Mouse (Mus musculus) induced T-regulatory cell, adult 2 months (primary cell): ENCODE measurements around the gene Polr3a.
A peak's percentile ranks its signal among the peaks of the same experiment; 100 is the strongest.
"Not testable (repeated sequence)": the region's sequence is repeated elsewhere in the genome, so short reads cannot be mapped to it uniquely, and the experiment has no call there.

Source experiments
- DNase-seq: peaks from one replicate; pipeline ENCODE4 v3.0.0-alpha.2; 2012; ENCODE audit warnings: low read depth

The Polr3a gene

DNA sequence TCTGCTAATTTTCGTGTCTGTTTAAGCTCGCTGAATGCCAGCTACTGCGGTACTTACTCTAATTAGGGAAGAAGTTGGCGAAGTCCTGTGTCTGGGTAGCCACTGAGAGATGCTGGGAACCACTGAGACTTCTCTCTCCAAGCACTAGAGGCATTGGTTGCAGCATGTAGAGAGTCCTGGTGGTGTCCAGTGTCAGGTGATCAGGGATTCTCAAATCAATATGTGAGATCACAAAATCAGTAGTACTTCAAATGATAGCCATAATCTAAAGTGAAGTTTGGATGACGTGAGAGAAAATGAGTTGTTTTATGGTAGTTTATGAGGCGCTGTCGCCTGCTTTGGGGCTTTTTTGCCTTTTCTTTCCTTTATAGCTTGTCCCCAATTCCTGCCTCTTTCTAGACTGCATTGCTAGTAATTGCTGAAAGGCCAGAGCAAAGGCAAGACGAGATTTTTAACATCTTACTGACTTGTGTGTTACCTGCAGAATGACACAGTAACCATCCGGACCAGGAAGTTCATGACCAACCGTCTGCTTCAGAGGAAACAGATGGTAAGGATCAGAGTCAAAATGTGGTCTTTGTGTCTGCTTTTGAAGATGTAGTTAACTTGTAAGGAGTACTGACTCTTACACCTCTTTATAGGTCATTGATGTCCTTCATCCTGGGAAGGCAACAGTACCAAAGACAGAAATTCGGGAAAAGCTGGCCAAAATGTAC, 4.6 kb upstream of the Polr3a start:
- peak; percentile 47 for DNase-seq

DNA sequence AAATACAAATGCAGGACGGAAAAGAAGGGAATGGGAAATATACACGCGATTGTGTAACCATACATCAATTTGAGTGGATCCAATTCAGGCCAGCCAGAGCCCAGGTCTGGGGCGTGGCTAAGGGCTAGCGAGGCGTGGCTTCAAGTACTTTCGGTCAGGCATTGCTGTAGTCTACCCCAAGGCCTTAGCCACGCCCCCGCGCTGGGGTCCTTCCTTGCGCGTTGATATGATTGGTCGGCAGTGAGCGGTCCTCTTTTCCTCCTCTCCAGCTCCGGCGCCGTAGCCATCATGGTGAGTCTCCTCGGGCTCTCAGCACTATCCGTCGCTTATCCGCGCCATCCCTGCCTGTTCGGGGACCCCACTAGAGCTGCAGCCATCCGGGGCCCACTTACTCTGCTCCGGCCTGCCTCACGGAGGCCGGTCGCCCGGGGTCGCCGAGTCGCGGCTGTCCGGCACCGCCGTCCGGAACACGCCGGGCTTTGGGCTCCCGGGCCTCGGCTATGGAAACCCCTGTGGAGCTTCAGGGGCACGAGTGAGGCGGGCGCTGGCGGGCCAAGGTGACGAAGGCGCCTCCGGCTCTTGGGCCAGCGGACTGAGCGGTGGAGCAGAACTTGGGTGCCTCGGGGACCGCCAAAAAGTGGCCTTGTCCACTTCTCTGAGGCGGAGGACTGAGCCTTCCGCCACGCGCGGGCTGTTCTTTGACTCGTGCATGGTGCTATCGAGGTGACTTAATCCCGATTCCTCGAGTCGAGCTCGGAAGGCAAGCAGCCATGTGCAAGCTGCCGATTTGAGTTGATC, 3.8 kb upstream of the Polr3a start:
- peak; percentile 97 for DNase-seq

DNA sequence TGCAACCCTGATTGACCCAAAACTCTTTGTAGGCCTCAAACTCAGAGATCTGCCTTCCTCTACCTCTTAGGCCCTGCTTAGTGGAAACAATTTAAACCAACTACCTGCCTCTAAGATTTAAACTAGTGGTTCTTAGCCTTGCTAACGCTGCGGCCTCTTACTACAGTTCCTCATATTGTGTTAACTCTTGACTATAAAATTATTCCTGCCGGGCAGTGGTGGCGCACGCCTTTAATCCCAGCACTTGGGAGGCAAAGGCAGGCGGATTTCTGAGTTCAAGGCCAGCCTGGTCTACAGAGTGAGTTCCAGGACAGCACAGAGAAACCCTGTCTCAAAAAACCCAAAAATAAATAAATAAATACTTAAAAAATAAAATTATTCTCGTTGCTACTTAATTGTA, 2.9 kb upstream of the Polr3a start:
- DNase-seq, result not testable (repeated sequence)

DNA sequence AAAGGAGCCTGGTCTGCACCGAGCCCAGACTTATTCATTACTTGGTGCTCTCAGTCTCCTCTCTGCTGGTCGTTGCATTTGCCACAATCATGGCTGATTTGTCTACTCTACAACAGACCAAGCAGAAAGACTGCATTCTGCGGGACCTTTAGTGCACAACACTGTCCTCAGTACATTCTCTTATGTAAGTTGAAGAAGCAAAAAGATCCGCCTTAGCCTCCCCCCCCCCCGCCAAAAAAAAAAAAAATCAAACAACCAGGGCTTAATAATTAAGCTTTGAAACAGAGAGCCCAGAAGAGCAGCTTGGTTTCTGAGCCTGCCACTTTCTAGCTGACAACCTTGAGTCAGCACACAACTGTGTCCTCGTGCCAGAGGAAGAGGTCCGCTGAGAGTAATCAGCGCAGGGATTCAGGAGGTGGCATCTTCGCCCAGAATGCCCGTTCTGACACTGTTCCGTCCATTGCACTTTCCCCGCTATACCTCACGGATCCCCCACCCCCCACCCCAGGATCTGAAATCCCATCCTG, 554 bp downstream of the Polr3a start:
- DNase-seq, result peak; percentile 22

DNA sequence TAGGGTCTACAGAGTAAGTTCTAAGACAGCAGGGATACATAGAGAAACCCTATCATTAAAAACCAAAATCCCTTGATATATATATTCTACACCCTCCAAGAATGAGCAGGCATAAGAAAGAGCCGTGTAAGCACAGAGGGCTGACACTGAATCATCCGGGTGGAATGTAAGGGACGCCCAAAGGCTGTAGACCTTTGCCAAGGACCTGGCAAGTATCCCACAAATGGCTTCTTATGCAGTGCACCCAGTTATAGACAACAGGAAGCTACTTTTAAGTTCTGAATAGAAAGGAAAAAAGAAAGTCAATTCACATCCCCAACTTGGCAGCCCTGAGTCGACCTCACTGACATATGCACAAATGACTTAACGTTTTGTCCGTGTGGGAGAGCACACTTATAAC, 18.1 kb downstream of the Polr3a start:
- no peak for DNase-seq

DNA sequence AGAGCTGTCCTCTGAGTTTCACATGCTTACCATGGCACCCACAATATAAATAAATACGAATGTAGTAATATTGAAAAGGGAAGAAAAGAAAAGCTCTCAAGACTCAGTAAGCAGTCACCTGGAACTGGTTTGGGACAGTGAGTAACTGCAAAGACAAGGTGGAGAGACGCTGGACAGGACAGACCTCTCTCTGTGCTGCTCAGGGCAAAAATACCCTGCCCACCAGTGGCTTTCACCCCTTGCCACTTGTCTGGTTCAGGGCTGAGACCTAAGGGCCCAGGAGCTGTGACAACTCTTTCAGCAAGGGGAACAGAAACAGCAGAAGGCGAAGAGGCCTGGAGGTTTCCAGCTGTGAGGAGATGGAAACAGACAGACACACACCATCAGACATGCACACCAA, 28.7 kb downstream of the Polr3a start:
- no peak for DNase-seq

DNA sequence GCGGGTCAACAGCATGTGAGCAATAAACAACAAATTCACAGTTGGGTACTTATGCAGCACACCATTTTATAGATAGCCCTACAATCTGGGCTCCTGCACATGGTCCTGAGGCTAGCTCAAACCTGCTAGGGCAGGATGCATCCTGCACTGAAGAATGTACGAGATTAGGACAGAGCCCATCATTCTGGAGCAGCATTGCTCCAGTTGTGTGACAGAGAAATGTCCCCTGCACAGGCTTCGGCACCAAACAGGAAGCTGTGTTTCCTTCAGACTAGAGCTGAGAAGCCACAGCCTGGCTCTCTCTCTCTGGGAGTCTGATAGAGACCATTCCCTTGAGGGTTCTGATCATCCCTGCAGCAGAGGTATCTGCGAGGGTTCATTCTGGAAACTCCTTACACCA, 43.3 kb downstream of the Polr3a start:
- not testable (repeated sequence) for DNase-seq
